Mouse (Mus musculus) mouse embryonic stem cell (cell line): ENCODE results near the gene Acot7.

Experiments
- in situ Hi-C, 2 experiments: fragments of 300-500 bp; cut with MboI; formaldehyde crosslinking; loops; 1 replicate in 1 of 2; 3 replicates in 1 of 2; pipeline ENCODE4 v1.14.3; 2019 to 2020; ENCODE audit warnings: low sequenced_read_pairs in 2 of 2, low pct_unique_long_range_greater_than_20kb in 1 of 2, mixed read lengths in 1 of 2; ENCODE audit not compliant: unreplicated experiment in 1 of 2

Gene Acot7

GRCm38 (mm10) chr4:152177537-152178343 lies at the start of gene Acot7:
Gene Acot7 (plus strand): TSS chr4:152178134.
- in situ Hi-C loops = loop anchor here in 1 of 2 experiments (10.0 kb wide), 2 partner anchors 117 to 257 kb away; partner anchors contain the start of genes Hes3 and Icmt

- in situ Hi-C loops = no loop called here
Observed at GRCm38 (mm10) chr4:152128784-152129183, 49.1 kb upstream of the Acot7 start.

GRCm38 (mm10) chr4:152129395-152129930 lies 48.5 kb upstream of the Acot7 start:
- in situ Hi-C loops = no loop called here

GRCm38 (mm10) chr4:152130771-152131653 lies 46.9 kb upstream of the Acot7 start:
- in situ Hi-C loops = no loop called here

GRCm38 (mm10) chr4:152131809-152132771 lies 45.8 kb upstream of the Acot7 start:
- in situ Hi-C loops = no loop called here

GRCm38 (mm10) chr4:152132772-152133169 lies 45.2 kb upstream of the Acot7 start:
- in situ Hi-C loops = no loop called here

GRCm38 (mm10) chr4:152133213-152133612 lies 44.7 kb upstream of the Acot7 start:
- in situ Hi-C loops = no loop called here

GRCm38 (mm10) chr4:152134507-152134906 lies 43.4 kb upstream of the Acot7 start:
- in situ Hi-C loops = no loop called here

- in situ Hi-C loops = no loop called here
Observed at GRCm38 (mm10) chr4:152135363-152135762, 42.6 kb upstream of the Acot7 start.

- in situ Hi-C loops = no loop called here
Observed at GRCm38 (mm10) chr4:152136112-152136875, 41.6 kb upstream of the Acot7 start.

- in situ Hi-C loops = no loop called here
Observed at GRCm38 (mm10) chr4:152136876-152137250, 41.1 kb upstream of the Acot7 start.

- in situ Hi-C loops = no loop called here
Observed at GRCm38 (mm10) chr4:152138497-152139260, 39.3 kb upstream of the Acot7 start.

- in situ Hi-C loops = no loop called here
Observed at GRCm38 (mm10) chr4:152140441-152140840, 37.5 kb upstream of the Acot7 start.

- in situ Hi-C loops = no loop called here
Observed at GRCm38 (mm10) chr4:152141521-152142135, 36.3 kb upstream of the Acot7 start.

- in situ Hi-C loops = no loop called here
Observed at GRCm38 (mm10) chr4:152143632-152144031, 34.3 kb upstream of the Acot7 start.

- in situ Hi-C loops = no loop called here
Observed at GRCm38 (mm10) chr4:152145473-152145872, 32.5 kb upstream of the Acot7 start.
